Mouse (Mus musculus): ENCODE data around the gene Eipr1.
A peak's percentile ranks its signal among the peaks of the same experiment; 100 is the strongest.

Gene Eipr1

DNA sequence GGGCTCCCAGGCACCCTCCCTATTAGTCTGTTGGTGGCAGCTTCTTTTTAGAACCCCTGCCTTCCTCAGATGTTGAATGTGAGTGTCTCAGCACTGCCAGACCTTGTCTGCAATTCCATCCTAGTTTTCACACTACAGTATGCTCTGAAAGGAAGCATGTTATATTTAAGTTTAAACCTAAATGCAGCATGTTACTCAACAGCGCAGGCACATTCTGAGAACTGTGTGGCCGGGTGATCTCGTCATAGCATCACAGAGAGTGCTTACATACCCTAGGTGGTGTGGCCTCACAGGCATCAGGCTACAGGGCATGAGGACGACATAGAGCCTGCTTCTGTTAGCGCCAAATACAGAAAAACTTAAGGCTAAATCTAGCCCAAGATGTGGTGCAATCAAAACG is 24.0 kb downstream of the Eipr1 start:
- no peak for DNase-seq

DNA sequence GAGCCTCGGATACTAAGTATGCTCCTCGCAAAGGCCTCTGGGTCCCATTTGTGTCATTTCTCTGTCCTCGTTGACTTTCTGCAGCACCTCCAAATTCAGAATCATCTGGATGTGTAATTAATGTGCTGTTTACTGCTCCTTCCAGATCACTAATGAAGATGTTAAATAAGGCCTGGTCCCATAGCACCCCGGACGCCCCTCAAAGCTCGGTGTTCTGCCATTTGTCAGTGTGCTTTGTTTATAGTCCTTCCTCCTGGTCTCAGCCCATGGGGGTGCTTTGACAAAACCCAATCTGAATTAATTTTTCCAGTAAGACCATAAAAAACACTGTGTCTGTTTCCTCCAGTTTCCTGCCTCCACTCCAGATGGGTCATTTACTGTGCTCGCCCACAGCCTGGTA is 28.6 kb downstream of the Eipr1 start:
- DNase-seq, result no peak

DNA sequence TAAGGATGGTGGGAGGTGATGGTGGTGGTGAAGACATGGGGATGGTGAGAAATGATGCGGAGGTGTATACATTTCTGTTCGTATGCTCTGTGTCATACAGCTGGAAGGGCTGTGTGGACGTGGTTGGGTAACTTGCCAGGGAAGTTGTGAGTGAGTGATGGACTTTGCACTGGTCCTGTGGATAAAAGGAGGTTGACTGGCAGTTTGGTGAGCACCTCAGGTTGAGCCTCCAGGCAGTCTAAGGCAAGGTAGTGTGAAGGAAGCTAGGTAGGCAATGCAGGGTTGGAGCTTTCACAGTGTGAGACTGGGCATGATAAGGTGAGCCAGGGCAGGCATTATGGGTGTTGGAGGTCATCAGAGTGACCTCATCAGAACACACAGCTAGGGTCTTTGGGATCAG is 31.0 kb downstream of the Eipr1 start:
- no peak for DNase-seq

DNA sequence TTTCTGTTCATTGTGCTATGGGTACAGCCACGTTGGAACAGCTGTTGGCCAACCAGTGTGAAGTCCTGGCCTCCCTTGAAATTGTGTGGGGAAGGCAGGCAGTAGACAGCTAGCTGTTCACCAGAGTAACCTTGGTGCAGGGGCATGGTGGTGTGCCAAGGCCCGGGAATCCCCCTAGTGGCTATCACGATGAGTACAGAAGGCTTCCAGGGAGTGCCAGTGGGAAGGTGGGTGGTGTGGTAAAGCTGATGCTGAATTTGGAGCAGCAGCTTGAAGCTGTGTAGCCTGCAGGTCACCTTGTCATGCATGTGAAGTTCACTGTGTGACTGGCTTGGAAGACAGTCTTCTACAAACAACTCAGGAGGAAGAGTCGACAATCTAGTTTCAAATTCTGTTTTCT is 32.8 kb downstream of the Eipr1 start:
- DNase-seq, result peak in 1 of 2 experiments; percentile 25

DNA sequence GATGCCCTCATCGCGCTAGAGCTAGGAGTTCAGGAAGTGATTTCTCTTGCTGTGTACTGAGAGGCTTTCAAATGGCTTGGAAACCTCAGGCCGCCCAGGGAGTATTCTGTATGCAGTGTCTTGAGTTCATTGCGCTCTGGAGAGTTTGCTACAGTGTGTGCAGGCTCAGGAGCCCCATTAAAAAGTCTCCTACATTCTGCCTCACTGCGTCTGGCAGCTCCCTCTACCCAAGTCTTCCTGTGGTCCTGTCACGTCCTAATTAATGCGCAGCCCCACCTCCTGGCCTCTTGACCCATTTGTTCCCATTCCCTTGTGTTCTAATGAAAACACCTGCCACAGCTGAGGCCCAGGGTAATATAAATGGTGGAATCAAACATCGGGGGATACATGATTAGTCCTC is 33.3 kb downstream of the Eipr1 start:
- DNase-seq, result no peak

DNA sequence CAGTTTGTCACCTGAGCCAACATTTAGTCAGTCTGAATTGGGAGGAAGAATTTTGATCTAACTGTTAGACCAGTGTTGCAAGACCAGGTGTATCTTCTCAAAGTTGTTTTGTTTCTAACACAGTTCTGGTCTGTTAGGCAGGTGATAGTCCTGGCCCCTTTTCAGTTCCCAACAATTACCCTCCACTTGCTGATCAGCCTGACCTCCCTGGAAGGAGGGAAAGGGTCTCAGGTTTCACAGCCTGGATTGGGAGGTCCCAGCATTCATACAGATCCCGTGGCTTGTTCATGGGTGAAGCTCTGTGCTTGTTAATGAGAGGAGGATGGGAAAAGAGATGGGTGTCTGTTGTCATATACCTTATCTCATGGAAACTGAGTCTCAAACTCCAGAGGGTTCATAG is 33.7 kb downstream of the Eipr1 start:
- DNase-seq, result no peak

DNA sequence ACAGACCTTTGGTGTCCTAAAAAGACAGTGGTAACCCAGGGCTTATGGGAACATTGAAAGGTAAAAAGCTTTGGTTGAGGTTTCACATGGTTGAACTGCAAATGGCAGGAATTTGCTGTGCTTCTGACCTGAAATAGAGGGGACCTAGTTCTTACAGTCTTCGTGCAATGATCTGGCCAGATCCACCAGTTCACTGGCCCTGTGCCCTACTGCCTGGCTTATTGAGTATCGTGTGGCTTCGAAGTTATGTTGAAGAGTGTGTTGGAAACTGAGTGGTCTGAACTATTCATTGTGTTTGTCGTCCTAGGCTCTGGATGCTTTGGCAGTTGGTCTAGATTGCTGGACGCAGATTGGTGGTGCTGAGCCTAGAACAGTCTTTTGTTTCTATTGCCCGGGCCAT is 34.7 kb downstream of the Eipr1 start:
- DNase-seq, result no peak

DNA sequence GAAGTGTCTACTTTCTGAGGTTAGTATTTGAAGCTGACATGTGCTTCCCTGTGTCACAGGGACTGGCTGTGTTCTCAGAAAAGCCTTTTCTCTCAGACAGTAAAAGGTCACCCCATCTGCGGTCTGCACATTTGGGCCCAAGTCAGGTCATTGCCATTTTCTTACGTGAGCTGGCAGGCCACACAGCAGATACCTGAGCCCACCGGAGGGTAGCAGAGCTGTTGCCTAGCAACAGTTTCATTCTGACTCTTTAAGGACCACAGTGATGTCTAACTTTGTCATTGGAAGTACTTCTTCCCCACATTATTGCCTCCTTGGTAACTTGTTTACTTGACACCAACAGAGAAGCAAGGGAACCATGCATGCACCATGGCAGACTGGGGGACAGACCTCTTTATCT is 41.0 kb downstream of the Eipr1 start:
- DNase-seq, result no peak

DNA sequence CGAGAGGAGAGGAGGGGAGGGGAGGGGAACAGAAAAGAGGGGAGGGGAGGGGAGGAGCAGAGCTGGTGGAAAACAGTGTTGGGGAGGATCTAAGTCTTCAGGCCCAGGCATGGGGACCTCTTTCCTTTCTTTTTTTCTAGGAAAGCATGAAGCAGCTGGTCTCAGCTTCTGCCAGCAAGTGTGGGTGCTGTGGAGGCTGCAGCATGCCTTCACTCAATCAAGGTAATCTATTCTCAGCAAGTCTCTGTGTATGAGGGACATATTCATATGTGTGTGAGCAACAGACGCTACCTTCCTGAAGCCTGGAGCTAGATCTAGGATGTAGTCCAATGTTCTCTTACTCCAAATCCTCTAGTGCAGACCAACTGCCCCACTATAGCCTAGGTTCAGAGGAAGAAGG is 42.1 kb downstream of the Eipr1 start:
- no peak for DNase-seq

DNA sequence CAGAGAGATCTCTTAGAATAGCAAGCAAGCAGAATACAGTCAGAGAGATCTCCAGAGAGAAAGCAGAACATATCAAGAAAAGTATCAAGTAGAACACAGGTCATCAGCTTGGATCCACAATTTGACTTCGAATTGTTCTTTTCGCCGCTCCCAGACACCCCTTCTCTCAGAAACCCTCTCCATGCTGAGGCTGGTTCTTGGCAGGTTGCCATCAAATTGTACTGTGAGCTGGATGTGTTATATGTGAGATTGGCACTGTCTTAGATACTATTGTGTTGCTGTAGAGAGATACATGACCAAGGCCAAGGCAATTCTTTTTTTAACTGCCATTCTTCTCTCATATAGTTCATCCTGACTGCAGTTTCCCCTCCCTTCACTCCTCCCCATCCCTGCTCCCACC is 43.4 kb downstream of the Eipr1 start:
- DNase-seq, result no peak

DNA sequence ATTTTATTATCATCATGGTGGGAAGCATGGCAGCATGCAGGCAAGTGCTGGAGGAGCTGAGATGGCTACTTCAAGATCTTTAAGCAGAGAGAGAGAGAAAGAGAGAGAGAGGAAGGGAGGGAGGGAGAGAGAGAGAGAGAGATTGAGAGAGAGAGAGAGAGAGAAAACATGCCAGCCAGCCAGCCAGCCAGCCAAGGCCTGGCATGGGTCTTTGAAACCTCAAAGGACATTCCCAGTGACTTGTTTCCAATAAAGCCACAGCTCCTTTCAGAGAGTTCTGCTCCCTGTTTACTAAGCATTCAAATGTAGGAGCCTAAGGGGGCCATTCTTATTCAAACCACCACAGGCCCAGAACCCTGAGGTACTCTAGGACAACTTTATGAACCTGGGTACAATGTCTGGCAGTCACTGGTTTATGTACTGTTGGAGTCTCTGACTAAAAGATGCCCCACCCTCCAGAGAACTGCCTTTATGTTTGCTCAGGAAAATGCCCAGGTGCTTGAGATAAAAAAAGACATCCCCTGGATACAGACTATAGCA is 45.3 kb downstream of the Eipr1 start:
- no peak for DNase-seq

DNA sequence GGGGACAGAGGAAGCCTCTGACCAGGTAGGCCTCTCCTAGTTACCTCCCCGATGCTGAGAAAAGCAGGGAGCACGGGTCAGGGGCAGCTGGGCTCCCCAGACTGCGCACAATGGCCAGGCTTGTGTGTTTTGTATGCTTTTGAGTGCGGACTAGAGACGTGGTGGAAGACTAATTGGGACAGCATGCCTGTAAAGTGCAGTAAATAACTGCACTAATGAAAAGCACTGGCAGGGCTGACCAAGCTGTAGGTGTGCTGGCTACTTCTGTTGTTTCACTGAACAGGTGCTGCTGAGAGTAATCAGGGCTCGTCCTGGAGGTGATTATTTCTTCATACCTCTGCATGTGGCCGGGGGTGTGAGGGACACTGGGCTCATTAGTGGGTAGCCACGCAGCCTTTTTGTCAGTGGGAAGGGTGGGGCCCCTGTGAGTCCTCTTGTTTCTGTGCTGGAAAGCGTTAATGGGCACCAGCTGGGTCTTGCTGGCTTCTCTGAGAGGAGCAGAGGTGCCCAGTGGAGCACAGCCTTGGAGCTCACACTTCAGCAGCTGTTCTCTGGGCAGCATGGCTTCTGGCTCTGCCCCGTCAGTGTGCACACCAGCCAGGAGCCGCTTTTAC is 48.3 kb downstream of the Eipr1 start:
- no peak for DNase-seq

DNA sequence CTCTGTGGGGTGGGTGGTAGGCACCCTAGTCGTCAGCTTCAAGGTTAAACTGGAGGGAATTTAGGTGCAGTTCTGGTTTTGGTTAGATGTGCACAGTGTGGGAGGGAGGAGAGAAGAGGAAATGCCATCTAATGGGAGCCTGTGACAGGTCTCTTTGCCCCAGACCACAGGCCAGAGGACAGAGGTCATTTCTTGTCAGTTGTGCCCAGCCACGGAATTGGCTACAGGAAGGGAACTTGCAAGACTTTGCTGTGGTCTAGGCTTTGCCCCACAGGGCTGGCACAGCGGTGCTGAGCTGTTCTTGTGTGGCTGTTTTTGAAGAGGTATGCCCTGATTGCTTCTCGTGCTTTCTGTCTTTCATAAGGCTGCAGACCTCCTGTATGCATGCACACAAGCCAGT is 48.8 kb downstream of the Eipr1 start:
- no peak for DNase-seq

DNA sequence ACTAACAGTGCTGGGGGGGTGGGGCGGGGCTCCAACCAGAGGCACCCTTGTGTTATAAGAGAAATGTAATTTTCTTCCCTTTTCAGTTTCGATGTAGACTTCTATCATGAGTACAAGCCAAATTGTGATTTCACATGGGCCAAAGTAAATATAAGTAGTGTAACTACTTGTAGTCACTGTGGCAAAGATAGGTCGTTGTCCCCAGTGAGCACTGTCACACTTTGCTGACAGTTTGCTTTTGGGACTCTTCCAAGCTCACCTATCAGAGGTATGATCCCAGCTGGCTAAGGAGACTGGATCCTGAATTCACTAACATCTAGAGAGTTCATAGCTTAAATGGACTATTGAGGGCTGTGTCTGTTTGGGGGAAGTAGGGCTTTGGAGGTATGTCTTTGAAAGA is 49.3 kb downstream of the Eipr1 start:
- no peak for DNase-seq

DNA sequence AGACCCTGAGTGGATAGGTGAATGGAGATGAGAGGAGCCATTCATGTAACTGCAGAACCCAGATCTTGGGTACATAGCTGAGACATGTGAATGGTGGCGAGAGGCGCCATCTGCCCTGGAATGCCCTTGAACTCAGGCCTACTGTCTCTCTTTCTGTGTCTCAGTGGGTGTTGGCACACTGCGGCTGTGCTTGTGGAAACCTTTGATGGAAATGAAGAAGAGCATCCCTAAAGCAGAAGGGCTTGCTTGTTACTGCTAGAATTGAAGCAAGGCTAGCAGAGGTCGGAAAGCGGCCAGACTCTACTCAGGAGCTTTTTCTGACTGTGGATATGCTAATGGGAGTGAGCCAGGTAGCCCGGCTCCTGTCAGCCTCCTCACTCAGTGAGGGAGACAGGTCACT is 50.1 kb downstream of the Eipr1 start:
- DNase-seq, result no peak

DNA sequence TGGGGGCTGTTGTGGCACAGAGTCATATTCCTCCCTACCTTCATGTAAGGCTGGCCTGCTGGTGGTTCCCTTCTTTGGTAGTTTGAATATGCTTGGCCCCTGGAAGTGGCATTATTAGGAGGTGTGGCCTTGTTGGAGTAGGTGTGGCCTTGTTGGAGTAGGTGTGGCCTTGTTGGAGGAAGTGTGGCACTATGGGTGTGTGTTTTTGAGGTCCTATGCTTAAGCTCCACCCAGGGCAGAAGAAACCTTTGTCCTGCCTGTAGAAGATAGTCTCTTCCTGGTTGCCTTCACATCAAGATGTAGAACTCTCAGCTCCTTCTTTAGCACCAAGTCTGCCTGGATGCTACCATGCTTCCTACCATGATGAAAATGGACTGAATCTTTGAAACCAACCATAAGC is 51.4 kb downstream of the Eipr1 start:
- no peak for DNase-seq

DNA sequence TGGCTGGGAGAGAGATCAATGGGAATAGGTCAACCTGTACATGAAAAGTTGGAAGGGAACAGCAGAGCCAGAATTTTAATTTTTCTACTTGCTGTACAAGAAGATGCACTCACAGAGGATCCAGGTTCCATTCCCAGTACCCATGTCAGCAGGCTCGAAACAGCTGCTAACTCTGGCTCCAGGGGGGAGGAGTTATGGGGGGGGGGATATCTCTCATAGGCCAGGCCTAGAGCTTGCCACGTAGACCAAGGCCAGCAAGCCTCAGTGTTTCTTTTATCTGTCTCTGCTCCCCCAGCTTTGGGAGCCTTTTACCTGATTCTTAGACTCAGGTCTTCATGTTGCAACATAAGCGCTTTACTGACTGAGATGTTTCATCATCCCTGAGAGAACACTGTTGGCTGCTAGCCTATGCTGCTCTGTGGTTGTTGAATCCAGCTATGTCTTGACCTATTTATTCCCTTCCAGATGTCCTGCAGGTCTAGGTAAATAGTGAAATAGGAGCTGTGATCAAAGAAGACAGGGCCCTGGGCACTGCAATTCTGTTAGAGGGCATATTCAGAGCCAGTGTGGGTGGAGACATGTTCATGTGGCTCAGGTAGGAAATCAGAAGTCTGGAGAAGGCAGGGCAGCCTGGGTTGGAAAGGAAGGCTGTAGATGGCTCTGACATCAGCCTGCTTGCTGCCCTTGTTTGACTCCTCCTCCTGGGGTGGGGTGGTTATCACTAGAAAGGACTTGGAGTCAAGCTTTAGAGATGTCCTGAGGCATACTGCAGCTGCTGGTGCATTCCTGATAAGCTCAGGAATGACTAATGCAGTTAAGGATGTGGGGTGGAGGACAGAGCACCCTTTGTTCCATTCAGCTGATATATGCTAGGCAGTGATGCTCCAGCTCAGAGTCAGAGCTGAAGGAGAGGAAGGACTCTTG is 53.2 kb downstream of the Eipr1 start:
- no peak for DNase-seq

DNA sequence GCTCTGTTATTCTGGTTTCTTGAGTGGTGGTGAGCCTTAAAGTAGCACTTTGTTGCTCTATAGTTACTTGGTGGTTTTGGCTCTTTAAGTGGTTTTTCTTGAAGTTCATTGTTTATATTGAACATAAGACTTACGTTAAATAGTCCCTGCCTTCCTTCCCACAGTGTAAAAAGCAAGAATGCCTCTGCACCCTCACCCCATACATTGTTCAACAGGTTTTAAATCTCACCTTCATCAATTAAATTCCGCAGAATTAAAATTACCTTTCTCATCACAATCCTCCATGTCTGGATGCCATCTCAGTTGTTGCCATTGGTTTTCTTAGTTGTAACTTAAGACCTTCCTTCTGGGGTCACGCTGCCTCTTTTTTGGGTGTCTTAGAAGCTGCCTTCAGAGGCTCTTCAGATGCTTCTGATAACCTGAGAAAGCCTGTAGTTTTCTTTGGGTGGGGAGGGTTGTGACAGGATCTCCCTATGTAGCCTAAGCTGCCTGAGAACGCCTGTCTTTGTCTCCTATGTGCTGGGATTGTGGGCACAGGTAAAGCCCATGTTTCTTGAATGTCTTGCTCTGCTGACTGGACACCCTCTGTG is 57.3 kb downstream of the Eipr1 start:
- no peak for DNase-seq

DNA sequence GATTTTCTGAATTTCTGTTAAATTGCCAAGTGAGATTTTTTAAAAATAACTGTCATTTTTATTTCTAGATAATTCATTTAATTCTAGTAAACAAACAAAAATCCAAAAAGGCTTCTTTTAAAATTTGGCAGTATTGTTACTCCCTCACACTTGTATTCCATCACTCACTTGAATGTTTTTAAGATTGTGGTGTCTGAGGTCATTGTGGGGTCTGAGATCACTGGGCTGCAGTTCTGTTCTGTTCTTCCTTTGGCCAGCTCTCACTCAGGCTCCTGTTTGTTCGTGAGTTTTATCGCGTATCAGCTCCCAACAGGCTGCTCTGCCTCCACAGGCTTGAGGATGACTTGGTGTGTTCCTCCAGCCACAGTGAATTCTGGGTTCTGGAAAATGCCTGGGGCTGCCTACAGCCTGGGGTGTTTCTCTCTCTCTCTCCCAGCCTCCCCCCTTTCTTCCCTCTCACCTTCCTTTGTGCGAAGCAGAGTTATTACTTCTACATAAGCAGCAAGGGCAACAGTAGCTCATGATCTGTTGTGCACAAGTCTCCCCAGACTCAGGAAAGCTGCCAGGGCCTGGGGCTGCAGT is 58.2 kb downstream of the Eipr1 start:
- no peak for DNase-seq

DNA sequence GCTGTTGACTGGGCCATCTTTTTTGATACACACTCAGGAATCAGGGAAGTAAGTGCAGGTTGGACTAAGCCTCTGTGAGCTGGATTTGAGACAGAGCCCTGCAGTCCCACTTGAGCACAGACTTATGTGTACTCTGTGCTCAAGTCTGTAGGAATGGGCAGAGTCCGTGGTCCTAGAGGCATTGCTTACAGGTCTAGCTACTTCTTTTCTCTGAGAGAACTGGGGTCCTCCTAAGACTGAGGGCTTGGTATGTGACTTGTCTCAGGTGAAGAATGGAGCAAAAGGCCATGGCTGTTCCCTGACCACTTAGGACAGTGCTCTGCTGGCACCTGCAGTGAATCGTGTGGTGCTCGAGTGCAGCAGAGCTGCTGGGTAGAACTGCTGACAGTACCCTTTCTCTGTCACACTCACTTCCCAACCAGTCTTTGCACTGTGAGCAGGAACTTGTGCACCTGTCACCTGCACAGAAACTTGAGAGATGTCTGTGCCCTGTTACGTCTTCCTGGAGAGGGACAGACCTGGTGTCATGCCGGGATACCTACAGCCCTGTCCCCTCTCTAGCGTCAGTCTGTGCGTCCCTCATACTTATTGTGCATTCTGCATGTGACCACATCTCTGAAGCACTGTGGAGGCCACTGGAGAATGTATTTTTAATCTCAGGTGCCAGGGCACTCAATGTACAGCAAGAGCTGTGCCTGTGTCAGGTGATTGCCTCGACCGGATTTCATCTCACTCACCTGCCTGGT is 65.3 kb downstream of the Eipr1 start:
- DNase-seq, result no peak

DNA sequence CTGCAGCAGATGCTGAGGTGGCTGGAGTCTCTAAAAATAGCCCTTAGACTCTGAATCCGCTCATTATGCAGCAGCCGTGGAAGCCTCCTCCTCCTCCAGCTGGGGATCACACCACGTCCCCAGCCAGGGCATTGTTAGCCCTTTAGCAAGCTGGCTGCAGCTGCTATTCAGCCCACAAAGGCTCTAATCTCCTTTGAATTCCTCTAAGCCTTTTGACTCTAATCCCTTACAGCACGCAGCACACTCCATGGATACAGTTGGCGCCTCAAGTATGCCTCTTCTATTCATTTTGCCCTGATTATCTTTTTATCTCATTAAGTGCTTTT is 65.8 kb downstream of the Eipr1 start:
- DNase-seq, result no peak

DNA sequence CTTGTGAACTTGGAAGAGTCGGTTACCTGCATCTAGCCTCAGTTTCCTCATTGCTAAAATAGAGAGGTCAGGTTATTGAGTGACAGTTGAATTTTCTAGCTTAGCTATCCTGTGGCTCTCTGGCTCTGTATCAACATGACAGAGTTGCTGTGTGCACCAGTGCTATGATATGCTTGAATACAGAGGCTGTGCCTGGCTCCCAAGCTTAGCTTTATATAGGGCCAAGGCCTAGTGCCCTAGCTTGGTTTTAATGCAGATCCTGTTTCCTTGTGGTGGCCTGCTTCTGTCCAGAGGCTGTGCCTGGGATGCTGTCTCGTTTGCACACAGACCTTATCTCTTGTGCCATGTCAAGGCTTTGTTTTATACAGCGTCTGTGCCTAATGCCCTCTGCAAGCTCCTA is 66.3 kb downstream of the Eipr1 start:
- DNase-seq, result no peak

DNA sequence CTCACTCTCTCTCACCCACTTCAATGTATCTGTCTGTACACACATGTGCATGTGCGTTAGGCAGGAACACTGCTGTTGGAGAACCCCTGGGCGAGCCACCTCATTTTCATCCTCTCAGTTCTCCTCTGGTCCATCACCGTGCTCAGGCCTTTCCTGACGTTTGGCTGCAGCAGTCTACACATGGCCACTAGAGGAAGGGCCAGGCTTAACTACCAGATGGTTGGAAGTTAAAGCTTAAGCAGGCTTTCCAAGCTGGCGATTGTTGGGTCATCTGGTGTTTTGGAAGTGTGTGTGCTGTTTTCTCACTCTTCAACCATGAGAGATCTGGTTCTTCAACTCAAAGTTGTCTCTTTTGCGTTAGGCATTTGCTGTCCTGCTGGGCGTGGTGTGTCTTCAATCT is 71.9 kb downstream of the Eipr1 start:
- DNase-seq, result no peak

Data from spleen, adult 18-20 months (tissue).